Mouse (Mus musculus) erythroid progenitor cell, adult 5-6 weeks (primary cell): ENCODE measurements around the gene Lrrc40. TPM values are rescaled to one million over a fixed set of nuclear protein-coding genes. Genes with fewer than 3 reads are reported as not detected.
"Not testable (repeated sequence)": the region's sequence is repeated elsewhere in the genome, so short reads cannot be mapped to it uniquely, and the experiment has no call there.

Source experiments
- ATAC-seq: replicated peaks from 2 replicates; pipeline ENCODE4 v1.8.0; 2016; ENCODE audit warnings: moderate number of reproducible peaks, mild to moderate bottlenecking, moderate TSS enrichment, inconsistent platforms; ENCODE audit not compliant: poor library complexity, low FRiP score, severe bottlenecking
- total RNA-seq, 2 experiments: library from RNA; stranded (forward) in 1 of 2; stranded (reverse) in 1 of 2; fragments of 150-400 nt in 1 of 2; fragments of 186-747, 209-891 nt in 1 of 2; gene quantifications; 2 replicates each; pipeline versions ENCODE4 v1.2.3 to v1.2.4; 2015 to 2017; ENCODE audit warnings: low replicate concordance in 2 of 2

Gene Lrrc40
- total RNA-seq, 2 experiments from 2014 or later = 7.1 to 20.8 TPM

GRCm38 (mm10) chr3:158076685-158077379 is 40.4 kb downstream of the Lrrc40 start:
- ATAC-seq = no peak

- no peak for ATAC-seq
Observed at GRCm38 (mm10) chr3:158077380-158077772, 40.9 kb downstream of the Lrrc40 start.

- ATAC-seq = no peak
Observed at GRCm38 (mm10) chr3:158077828-158078227, 41.4 kb downstream of the Lrrc40 start.

DNA sequence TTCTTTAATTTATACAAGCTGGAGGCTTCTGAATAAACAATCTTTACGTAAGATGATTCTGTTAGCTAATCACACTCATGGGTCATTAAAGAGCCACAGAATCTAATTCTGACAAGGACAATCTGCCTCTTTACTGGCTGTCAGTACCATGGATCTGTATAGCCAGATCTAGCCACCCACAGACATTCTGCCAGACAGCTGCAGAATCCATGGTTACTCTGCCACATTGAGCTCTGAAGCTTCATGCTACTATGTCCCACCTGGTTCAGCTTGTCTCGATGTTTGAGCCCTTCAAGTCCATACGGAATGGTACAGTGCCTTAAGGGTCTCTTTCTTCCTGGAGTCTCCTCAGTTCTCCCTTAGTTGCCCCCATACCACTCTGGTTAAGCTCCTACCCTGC is 55.1 kb downstream of the Lrrc40 start:
- ATAC-seq = no peak

- no peak for ATAC-seq
Observed at GRCm38 (mm10) chr3:158093919-158094318, 57.5 kb downstream of the Lrrc40 start.

GRCm38 (mm10) chr3:158102043-158102442 is 65.6 kb downstream of the Lrrc40 start:
- ATAC-seq = not testable (repeated sequence)

DNA sequence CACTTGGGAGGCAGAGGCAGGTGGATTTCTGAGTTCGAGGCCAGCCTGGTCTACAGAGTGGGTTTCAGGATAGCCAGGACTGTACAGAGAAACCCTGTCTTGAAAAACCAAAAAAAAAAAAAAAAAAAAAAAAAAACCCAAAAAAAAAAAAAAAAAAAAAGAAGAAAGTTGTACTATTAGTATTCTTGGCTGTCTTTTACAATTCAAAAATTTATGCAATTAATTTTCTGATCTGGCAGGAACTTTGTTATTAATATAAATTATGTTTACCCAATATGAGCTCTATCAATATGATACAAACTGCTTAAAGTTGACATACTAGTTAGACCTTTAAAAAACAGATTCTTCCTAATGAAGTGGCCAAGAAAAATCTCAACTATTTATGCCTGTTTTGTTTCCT is 66.1 kb downstream of the Lrrc40 start:
- ATAC-seq = not testable (repeated sequence)

DNA sequence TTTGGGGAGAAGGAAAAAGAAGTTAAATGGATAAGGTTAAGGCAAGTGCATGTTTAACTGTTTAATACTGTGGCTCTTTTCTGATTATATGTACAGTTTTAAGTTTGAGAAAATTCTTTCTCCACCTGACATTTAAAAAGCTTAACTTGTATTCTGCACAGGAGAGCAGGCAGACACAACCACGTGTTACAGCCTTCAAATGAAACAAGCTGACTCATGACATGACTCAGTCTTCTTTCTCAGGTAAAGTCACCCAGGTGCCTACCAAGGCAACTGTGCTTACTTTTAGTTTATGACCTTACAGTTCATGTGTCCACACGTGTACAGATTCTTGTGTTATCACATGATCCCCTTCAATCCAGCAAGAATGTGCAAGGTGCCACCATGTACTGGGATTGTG is 67.0 kb downstream of the Lrrc40 start:
- ATAC-seq = no peak

GRCm38 (mm10) chr3:158105260-158105659 is 68.8 kb downstream of the Lrrc40 start:
- ATAC-seq = no peak

Other genes starting within 250 kb of the Lrrc40 start
- gene Cth, start 111.6 kb upstream of the Lrrc40 start, total RNA-seq (2015; ENCODE audit: low replicate concordance) = not detected in 2 replicates
- not detected in 2 replicates for gene Cth, start 111.6 kb upstream of the Lrrc40 start, total RNA-seq (2017; ENCODE audit: low replicate concordance)
- gene Ankrd13c, start 89.4 kb upstream of the Lrrc40 start, total RNA-seq (2015; ENCODE audit: low replicate concordance) = 31.0 and 31.7 TPM in 2 replicates
- 44.6 and 61.1 TPM in 2 replicates for gene Ankrd13c, start 89.4 kb upstream of the Lrrc40 start, total RNA-seq (2017; ENCODE audit: low replicate concordance)
- 207 and 219 TPM in 2 replicates for gene Srsf11, start within 50 bp of the Lrrc40 start, total RNA-seq (2015; ENCODE audit: low replicate concordance)
- 168 and 230 TPM in 2 replicates for gene Srsf11, start within 50 bp of the Lrrc40 start, total RNA-seq (2017; ENCODE audit: low replicate concordance)